Mouse (Mus musculus) heart, adult 8-10 months (tissue): ENCODE results near the gene Bag3. TPM values are rescaled to one million over a fixed set of nuclear protein-coding genes. Genes with fewer than 3 reads are reported as not detected.
A peak's percentile ranks its signal among the peaks of the same experiment; 100 is the strongest.

ENCODE experiments used
- DNase-seq: peaks from one replicate; pipeline ENCODE4 v3.0.0; 2022; ENCODE audit warnings: low spot score
- total RNA-seq, 4 experiments: library from RNA; stranded (reverse); gene quantifications; 2 replicates each; pipeline ENCODE4 v1.2.4; 2022

The Bag3 gene
- total RNA-seq: 100 to 1,000 TPM; 281 to 370 (median 342) TPM

DNA sequence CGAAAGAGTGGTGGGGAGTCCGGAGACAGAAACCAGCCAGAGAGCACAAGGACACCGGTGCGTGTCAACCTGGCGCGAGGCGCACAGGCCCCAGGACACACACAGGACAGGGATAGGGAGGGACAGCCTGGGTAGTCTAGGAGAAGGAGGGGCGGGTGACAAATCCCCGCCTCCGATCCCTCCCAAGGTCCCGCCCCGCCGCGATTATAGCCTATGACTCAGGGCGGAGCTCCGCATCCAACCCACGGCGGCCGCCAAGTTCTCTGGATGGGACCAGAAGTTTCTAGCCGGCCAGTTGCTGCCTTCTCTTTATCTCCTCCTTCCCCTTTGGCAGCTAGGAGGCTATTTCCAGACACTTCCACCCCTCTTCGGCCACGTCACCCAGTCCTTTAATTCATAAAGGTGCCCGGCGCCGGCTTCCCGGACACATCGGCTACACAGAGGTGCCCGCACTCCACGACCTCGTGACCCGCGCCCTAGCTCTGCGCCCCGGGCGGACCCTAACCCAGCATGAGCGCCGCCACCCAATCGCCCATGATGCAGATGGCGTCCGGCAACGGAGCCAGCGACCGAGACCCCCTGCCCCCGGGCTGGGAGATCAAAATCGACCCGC lies at the start of gene Bag3:
Gene Bag3, plus strand, starts transcription at position 268 of the 613 bp plus-strand sequence.
- peak; percentile 99 for DNase-seq

DNA sequence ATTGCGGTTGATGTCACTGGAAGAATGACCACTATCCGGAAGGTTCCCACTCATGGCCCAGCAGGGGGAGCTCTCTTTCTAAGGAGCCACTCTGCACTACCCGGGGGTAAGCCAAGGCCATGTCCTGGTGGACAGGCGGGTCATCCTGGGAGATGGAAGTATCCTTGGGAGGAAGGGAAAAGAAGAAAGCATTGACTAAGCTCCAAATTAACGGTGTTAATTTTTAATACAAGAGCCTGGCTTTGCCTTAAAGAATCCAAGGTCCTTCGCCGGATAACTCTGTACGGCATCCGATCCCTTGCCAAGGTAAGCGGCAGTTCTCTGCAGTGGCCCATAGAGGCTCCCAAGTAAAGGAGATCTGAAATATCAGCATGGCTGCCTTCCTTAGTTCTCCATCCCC lies 49.1 kb upstream of the Bag3 start:
- DNase-seq: peak; percentile 80

DNA sequence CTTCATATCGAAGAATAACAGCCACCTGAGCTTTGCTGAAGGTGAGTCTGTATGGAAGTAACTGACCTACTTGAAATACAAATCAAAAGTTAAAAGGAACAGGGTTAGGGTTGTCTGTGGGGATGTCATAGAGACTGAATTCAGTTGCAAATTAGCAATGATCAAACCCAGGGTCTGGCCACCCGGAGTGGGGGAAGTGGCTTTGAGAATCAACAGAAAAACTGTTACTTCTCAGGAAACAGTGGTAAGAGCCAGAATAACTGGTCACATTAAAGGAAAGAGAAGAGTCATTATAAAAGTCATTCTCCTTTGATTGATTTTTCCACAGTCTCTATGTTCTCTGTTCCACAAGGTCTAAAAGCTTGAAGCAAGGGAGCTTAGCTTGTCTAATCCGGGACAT lies 34.4 kb upstream of the Bag3 start:
- DNase-seq: no peak

DNA sequence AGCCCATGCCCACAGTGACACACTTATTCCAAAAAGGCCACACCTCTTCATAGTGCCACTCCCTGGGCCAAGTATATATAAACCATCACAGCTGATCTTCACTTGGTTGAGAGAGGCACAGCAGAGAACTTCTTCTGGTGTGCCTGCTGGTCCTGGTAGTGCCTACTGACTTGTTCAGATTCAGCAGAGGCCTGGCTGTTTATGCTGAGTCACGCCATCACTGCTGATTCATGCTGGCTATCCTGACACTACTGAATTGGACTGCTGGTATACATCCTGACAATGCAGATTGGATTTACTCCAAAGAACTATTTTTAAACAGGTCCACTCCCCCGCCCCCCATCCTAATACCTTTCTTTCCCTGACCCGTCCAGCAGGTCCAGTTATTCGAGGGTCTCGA lies 28.9 kb upstream of the Bag3 start:
- no peak for DNase-seq

DNA sequence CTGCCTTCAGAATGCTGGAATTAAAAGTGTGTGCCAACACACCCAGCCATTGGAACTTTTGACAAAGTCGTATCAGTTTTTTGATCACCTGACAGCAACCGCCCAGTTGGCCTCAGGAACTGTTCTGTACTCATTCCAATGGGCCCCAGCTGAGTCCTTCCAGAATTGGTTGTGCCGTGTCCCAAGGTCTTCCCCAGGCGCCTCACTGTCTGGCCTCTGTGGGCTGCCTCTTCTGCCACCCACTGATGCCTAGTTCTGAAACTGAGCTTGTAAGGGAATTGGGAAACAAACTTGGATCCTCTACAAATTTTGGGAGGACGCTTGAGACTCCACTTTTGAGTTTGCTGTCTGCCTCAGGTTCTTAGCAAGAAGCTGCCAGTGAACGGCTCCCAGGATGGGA lies 23.6 kb upstream of the Bag3 start:
- DNase-seq: peak; percentile 21

DNA sequence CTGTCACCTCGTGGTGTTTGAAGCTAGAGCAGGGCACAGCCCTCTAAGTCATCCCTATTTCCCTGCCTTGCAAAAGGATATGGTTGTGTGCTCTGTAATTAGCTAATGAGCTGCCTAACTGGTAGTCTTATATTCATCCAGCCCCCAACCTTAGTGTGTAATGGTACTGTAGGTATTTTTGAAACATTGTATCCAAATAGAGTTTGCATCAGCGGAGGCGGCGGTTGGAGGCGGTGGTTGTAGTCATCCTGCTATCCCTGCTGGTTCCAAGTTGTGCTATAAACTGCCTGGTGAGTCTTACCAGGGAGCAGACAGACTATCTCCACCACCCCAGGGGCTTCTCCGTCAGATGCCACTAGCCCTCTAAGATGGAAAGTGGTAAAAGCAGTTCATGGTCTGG lies 19.3 kb upstream of the Bag3 start:
- DNase-seq: no peak

DNA sequence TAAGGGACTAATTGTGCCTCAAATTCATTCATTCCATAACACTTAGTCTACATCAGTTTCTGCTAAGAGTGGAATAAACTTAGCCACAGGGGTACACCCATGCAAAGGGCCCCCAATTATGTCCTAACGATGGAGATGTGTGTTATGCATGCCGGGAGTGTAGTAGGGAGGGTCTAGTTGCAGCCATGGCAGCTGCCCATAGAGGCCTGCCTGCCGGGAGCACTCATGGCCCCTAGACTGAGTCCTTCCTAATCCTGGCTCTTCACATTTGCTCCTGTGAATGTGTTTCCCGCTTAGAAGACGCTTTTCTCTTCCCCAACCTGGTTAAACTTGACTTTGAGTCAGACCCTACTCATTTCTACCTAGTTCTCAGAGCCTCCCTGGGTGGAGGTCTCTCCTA lies 11.5 kb upstream of the Bag3 start:
- DNase-seq: no peak

DNA sequence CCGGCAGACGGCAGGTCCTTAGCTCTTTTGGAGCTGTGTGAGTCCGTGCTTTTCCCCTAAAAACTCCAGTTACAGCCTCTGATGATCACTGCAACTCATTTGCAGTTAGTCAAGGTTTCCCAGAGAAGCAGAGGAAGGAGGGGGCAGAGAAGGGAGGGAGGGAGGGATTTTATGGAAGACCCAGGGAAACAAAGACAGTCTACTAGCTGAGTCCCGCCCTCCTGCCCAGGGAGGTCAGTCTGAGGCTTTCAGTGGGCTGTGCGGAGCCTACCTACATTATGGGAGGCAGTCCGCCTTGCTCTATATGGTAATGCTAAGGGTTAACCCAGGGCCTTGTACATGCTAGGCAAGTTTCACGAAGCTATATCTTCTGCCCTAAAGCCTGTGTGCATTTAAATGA lies 9.9 kb upstream of the Bag3 start:
- no peak for DNase-seq

DNA sequence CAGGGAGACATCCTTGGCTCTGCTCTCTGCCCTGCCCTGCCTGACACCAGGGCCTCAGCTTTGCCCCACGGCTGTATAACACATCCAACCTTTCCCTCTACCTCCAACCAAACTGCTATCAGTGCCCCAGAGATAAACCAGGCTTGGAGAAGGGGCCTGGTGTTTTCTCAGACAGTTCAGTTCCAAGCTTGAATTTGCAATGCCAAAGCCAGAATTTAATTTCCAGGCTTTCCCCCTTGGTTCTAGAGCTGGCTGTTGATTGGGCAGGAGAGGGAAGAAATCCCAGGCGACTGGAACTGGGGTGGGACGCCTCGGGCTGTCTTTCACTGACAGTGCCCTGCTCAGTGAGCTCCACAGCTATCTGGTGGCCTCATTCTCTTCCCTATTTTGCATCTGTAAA lies 9.1 kb upstream of the Bag3 start:
- DNase-seq: no peak

DNA sequence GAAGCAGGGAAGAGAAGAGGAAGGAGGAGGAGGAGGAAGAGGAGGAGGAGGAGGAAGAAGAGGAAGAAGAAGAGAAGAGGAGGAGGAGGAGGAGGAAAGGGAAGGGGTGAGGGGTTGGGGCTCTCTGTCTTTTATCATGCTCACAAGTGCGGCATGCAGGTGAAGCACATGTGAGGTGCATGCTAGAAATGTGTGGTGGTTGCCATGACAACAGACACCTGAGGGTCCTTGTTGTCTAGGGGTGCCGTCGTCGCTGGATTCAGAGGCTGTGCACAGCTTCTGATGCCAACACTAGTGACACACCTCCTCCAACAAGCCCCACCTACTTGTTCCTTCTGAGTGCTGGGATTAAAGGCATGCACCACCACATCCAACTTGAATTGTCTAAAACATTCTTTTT lies 7.1 kb upstream of the Bag3 start:
- DNase-seq: no peak

DNA sequence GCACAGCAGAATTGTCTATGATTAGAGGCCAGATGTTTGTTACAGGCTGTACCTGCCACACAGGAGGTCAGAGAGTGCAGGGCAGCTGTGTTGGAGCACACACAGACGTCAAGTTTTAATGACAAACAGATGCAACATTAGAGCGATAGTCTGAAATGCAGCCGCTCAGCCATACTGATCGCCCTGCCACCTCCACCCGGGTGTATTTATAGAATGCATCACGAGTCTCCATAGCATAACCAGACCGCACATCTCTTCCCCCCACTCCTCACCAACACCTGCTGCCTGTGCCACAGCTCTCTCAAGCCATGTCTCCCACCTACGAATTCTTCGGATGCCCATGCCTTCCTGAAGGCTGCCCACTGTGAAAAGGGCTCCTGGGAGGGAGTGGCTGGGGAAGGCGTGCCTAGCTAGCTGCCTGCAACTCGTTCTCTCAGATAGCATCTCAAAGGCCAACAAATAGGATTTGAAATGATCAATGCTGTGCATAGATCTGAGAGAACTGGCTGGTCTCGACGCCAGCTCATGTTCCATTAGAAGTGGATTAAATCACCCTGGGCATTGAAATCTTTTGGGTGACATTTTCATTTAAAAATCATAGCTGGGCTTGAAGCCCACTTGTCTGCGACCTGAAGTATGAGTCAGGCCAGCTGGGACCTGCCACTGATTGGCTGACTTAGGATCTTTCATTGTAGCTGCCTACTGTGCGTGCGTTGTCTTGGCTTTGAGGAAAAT lies 3.9 kb upstream of the Bag3 start:
- DNase-seq: no peak

DNA sequence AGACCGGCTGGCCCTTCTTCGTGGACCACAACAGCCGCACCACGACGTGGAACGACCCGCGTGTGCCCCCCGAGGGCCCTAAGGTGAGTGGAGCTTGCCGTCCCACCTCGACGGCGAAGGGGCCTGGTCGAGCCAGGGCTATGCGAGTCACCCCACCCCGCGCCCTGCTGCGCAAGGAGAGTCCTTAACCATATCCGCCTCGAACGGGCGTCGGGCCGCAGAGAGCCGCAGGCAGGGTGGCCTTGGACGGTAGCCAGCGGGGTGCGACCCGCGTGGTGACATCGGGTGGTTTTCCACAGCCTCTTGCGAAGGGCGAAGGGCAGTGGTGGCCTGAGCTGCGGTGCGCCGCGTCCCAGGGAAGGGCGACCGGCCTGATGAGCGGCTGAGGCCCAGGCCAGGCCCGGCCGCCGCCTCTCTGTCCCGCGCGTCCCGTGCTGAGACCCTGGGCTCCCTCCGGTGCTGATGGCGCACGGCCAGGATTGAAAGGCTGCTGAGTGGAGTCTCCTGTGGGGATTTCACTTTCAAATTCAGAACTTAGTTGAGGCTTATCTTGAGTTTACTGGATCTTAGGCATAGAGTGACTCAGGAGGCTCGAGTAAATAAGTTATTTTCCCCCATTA lies 656 bp downstream of the Bag3 start:
- peak; percentile 79 for DNase-seq

DNA sequence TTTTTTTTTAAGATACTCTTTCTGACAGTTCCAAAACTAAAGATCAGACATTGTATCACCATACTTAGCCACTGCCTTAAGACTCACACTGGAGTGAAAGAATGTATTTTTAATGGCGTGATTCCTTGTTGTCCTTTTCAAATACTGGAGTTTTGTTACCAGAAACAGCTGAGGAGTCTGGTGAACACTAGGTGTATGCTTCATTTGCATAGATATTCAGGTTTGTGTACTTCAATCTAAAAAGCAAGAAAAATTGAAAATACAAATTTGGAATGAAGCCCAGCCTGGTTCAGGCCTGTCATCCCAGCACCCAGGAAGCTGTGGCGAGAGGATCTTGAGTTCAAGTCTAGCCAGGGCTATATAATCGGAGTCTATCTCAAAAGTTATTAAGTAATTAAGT lies 1.2 kb downstream of the Bag3 start:
- DNase-seq: no peak

DNA sequence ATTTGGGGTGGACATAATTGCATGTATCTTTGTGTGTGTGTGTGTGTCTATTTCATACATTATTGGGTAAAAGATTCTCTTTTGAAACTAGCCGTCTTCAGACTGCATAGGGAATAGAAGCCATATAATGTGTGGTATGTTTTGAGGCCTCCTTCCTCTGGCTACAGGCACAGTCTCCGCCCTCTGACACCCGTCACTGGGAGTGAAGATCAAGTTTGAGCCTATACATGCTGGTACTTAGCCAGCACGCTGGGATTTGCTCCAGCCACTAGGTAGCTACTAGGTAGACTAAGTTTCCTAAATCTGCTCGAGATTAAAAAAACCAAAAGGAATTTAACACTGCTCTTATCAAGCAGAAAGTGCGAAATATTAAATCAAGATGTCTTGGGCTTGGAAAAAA lies 3.2 kb downstream of the Bag3 start:
- DNase-seq: no peak

DNA sequence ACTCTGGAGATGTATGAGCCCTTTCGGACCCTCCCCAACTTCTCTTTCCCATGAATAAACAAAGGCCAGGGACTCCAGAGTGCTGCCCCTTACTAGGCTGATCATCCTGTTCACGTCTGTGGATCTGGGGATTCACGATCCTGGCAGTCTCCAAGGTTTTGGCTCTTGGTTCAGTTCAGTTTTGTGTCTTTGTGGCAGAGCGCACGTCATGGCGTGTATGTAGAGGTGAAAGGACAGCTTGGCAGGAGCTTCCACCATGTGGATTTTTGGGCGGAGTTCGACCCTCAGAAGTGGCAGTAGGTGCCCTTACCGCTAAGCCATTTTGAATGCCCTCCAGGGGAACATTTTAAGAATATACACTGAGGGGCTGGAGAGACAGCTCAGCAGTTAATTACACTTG lies 5.2 kb downstream of the Bag3 start:
- DNase-seq: no peak

DNA sequence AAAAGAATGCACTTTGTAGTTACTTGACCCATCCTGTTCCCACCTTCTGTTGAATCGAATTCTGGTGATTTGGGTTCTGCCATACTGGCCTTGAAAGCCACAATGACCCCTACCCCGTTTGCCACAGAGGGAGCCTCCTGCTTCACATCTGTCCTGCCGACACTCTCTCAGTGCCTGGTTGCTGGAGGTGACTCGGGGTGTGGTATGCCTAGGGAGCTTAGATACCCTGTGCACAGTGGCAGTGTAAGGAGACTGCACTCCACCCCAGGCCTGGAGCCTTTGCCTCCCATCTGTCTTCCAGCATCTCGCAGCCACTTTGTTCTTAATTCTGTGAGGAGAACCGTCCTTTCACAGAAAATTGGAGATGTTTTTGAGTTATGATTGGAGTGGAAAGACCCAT lies 5.7 kb downstream of the Bag3 start:
- no peak for DNase-seq

DNA sequence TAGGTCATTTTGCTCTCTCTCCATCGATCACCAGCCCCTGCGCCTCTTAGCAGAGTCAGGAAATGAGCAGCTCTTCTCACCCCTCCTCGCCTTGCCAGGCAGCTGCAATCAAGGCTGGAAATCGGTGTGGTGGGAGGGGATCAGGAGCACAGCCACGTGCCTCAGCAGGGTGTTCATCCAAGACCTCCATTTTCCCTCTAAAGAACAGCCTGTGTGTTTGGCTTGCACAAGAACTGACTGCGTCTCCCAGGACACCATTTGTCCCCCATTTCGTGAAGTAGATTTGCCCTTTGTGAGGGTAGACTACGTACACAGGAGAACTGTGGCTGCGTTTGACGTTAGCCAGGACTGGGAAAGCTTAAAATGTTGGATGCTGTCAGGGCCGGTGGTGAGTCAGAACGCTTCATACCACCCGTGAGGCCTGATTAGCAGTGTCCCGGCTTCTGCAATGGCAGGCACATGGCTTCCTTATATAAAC lies 6.2 kb downstream of the Bag3 start:
- DNase-seq: no peak

DNA sequence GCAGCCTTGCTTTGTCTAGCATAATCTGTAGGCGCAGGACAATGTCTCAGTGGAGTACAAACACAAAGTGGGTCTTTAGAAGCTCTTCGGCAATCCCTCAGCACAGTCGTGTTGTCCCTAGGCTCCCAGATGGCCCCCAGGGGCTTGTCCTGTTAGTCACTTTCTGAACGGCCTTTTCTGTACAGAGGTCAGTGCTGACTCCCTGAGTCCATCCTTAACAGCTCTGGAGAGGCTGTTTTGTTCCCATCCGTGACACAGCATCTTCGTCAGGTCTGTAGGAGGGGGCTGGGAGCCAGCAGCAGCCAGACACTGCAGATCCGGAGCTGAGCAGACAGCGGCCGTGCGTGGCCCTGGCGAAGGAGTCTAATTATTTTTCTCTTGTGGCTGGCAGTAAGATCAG lies 7.6 kb downstream of the Bag3 start:
- no peak for DNase-seq

DNA sequence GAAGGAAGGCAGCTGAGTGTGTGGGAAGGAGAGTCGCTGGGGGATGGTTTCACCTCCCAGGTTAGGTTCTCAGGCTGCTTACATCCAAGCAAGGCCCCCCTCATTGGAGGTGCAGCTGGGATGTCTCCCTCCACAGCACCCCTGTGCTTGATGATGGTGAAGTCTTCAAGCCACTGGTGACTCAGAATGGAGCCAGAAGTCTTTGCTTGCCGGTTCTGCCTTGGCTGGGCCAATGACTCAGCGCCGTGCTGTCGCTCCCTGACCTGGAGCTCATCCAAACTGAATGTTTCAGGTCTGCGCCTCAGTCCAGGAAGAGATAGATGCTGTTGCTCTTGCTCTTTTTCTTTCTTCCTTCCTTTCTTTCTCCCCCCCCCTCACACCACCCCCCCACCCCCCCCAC lies 8.5 kb downstream of the Bag3 start:
- DNase-seq: peak; percentile 81

DNA sequence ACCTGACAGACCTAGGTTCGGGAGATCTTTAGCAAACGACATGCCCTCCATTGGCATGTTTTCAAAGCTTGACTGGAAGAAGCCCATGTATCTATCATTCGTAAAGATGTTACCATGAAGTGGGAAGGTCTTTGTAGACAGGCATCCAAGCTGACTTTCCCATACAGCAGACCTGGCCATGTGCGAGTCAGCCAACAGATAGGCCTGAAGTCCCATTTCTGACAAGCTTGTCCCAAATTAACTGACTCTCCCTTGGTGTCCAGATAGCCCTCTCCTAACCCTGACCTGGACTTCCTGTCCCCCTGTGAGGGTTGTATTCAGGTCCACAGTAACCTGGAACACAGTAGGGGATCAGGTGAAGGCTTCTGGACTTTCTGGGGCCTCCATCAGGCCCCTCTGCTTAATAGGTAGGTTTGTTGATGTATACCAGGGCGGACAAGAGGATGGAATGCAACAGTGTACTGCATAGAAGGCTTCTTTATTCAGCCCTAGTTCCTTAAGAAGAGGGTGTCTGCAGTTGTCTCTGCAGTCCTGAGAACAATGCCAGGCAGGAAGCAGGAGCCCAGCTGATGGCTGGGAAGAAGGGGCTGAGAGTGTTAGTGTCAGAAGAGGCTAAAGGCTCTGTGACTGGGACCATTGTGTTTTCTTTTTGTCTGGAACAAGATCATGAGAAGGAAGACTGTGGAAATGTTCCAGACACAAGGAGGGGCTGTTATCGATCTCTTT lies 9.2 kb downstream of the Bag3 start:
- no peak for DNase-seq

DNA sequence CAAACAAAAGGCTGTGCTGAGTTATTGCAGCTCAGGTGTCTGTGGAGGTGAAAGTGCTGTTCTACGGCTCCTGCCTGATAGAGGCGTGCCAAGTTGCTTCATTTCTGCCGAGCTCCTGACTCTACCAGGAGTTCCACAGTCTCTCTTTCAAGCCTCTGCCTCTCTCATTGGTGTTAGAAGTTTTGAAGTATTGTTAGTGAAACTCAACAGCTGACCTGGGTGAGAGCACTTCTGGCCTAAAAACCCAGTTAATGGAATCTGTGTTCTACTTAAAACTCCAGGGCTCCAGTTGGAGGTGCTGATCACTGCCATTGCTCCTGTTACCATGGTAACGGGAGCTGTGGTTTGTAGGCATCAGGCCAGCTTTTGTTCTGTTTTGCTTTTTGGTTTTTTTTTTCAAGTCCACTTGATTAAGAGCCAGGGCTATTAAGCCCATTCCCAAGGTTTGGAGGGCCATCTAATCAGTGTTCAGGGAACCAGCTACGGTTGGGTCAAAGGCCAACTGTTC lies 11.6 kb downstream of the Bag3 start:
- DNase-seq: no peak

DNA sequence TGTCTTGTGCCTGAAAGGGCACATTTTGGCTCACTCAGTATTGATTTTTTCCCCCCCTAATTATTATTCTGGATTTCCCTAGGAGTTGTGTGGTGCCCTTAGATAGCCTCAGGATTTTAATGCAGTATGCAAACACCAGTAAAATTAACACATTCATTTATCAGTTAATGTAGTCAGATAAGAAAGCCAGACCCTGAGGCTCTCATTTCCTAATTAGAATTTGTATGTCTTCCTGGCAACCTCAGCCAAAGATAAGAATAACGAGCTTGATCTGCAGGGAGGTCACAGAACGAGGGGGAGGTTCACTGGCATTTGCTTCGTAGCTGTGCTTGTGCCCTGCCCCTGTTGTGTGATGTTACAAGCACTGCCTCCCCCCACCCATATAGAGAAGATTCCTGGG lies 12.7 kb downstream of the Bag3 start:
- DNase-seq: no peak
